Mouse (Mus musculus) cerebellum, adult 2 months (tissue): ENCODE data around the gene Repin1.

Source experiments
- CTCF ChIP-seq: fragments of 200-500 bp; IDR thresholded peaks from 2 replicates; pipeline ENCODE4 v1.5.1; 2011; ENCODE audit warnings: low read depth, mild to moderate bottlenecking, control low read depth, low read length, moderate library complexity, borderline replicate concordance; ENCODE audit not compliant: insufficient read depth
- POLR2A ChIP-seq: fragments of 200-500 bp; IDR thresholded peaks from 2 replicates; pipeline ENCODE4 v1.6.1; 2011; ENCODE audit warnings: low read length, control low read depth, borderline replicate concordance; ENCODE audit not compliant: insufficient read depth

DNA sequence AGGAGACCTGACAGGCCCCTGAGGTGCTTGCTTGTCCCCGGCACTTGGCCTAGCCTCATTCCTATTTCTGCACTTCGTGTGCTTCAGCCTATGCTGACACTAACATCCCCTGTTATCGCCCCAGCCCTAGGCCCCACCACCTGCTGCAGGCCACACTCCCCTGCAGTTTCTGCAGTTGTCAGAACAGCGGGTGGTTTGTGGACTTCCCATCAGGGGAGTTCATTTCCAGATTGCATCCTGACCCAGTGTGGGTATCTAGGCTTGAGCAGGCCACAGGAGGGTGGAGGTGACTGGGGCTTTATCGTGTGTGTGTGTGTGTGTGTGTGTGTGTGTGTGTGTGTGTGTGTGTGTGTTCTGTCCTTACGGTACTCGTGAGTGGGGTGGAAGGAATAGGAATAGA lies 15.8 kb downstream of the Repin1 start:
- TF ChIP-seq CTCF (no peak), POLR2A (no peak)
